Mouse (Mus musculus) stomach, embryonic 14.5 days (tissue): ENCODE measurements around the gene Cept1. TPM values are rescaled to one million over a fixed set of nuclear protein-coding genes. Genes with fewer than 3 reads are reported as not detected.
"Not testable (repeated sequence)": the region's sequence is repeated elsewhere in the genome, so short reads cannot be mapped to it uniquely, and the experiment has no call there.

Experiments
- ATAC-seq: fragments of 200-750 bp; cut with Nextera tagmentation; 2 replicates; pipeline ENCODE4 v1.8.0; 2017; ENCODE audit warnings: low read depth, moderate TSS enrichment; ENCODE audit not compliant: insufficient number of reproducible peaks, insufficient read depth, low FRiP score
- H3K27ac ChIP-seq: fragments of 300-500 bp; sonication (generic); 2 replicates; pipeline ENCODE4 v1.5.1; 2014; ENCODE audit warnings: mild to moderate bottlenecking, low read length, moderate library complexity, mixed read lengths
- H3K27me3 ChIP-seq: fragments of 300-500 bp; sonication (generic); 2 replicates; pipeline ENCODE4 v1.6.1; 2014; ENCODE audit warnings: low read length, control low read depth, mixed read lengths; ENCODE audit not compliant: control insufficient read depth, insufficient read depth
- H3K36me3 ChIP-seq: fragments of 300-500 bp; sonication (generic); 2 replicates; pipeline ENCODE4 v1.6.1; 2014; ENCODE audit warnings: mild to moderate bottlenecking, control low read depth, low read length, moderate library complexity, mixed read lengths; ENCODE audit not compliant: control insufficient read depth, insufficient read depth
- H3K4me1 ChIP-seq: fragments of 300-500 bp; sonication (generic); 2 replicates; pipeline ENCODE4 v1.6.1; 2014; ENCODE audit warnings: low read length, control low read depth, mixed read lengths; ENCODE audit not compliant: control insufficient read depth, insufficient read depth
- H3K4me2 ChIP-seq: fragments of 300-500 bp; sonication (generic); replicated peaks from 2 replicates; pipeline ENCODE4 v1.6.1; 2014; ENCODE audit warnings: low read depth, low read length, control low read depth
- H3K4me3 ChIP-seq: fragments of 300-500 bp; sonication (generic); 2 replicates; pipeline ENCODE4 v1.5.1; 2014; ENCODE audit warnings: low read depth, low read length, control low read depth
- H3K9ac ChIP-seq: fragments of 300-500 bp; sonication (generic); replicated peaks from 2 replicates; pipeline ENCODE4 v1.6.1; 2014; ENCODE audit warnings: low read depth, mild to moderate bottlenecking, control low read depth, low read length, moderate library complexity, mixed read lengths
- H3K9me3 ChIP-seq: fragments of 300-500 bp; sonication (generic); 2 replicates; pipeline ENCODE4 v1.6.1; 2016; ENCODE audit warnings: low read depth, low read length, control low read depth; ENCODE audit not compliant: control insufficient read depth
- WGBS: fragments of 180-500 bp; shearing (Covaris S2); extraction: QIAGEN DNeasy Blood & Tissue Kit; methylation state at CpG from one replicate; pipeline ENCODE4 v1.1.7; 2014; 5-methylcytosine and 5-hydroxymethylcytosine counted together
- polyA plus RNA-seq: library from polyadenylated mRNA; unstranded; fragments of >200 nt; fragmentation: Nextera tagmentation; extraction: Ambion mirVana; gene quantifications from 2 replicates; pipeline ENCODE4 v1.2.1, GENCODE M21; 2014

The Cept1 gene
- polyA plus RNA-seq: 65.1 and 69.5 TPM in 2 replicates

- H3K27me3 ChIP-seq: no peaks in the 10 kb centered on the region
These were observed at the start of gene Cept1, which contains the start of gene Dram2 for GRCm38 (mm10) chr3:106547171-106547923. TSS of gene Cept1 (minus strand) at chr3:106547802. TSS of gene Dram2 (plus strand) at chr3:106547798.

DNA sequence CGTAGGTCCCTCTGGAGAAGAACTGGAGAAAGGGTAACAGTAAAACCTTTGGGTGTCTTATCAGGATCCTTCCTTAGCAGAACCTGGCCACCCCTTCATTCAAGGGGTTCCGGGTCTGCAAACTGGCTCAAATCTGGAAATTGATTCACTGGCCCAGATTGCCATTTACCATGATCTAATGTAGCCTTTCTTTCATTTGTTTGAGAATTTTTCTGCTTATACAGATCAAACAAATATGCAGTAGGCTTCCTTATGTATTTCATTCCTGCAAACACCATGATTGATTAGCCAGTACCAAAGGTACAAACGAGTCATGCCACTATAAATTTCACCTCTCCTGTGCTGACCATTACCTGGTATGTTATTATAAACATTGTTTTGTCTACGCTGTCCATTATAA, 46.0 kb upstream of the Cept1 start:
- H3K27me3 ChIP-seq, H3K9me3 ChIP-seq, H3K9ac ChIP-seq, H3K4me3 ChIP-seq, H3K27ac ChIP-seq, H3K36me3 ChIP-seq, H3K4me2 ChIP-seq, ATAC-seq, H3K4me1 ChIP-seq: not testable (repeated sequence)
- 76% methylated on average over 4 of the region's 4 CpGs for WGBS

More at GRCm38 (mm10) chr3:106547171-106547923, at the start of gene Cept1, which contains the start of gene Dram2:
- Histone ChIP-seq H3K9me3 (no peaks in the 10 kb centered on the region), H3K36me3 (peaks cover 3% of the 10 kb centered on the region; the same call in 1 of the 2 replicates), H3K4me1 (0 out of 2 replicates have a peak, but pooled peaks cover 7% of the 10 kb centered on the region), H3K4me3 (peak within 1 kb of the TSS; percentile 91), H3K4me2 (peak within 1 kb of the TSS; percentile 61), H3K9ac (peak within 1 kb of the TSS; percentile 90), H3K27ac (peak within 1 kb of the TSS; percentile 97)
- ATAC-seq: peak; percentile 95
- under 1% methylated on average over 63 of the region's 63 CpGs for WGBS

GRCm38 (mm10) chr3:106579296-106579695, 31.7 kb upstream of the Cept1 start:
- H3K36me3 ChIP-seq: no peaks in the 10 kb centered on the region
- no peak for ATAC-seq
- H3K4me3 ChIP-seq: no peak overlapping the region
- H3K27me3 ChIP-seq: no peaks in the 10 kb centered on the region
- no peak overlapping the region for H3K27ac ChIP-seq
- H3K9me3 ChIP-seq: no peaks in the 10 kb centered on the region
- H3K4me2 ChIP-seq: no peak overlapping the region
- H3K4me1 ChIP-seq: no peaks in the 10 kb centered on the region
- 95% methylated on average over 2 of the region's 2 CpGs for WGBS
- no peak overlapping the region for H3K9ac ChIP-seq

DNA sequence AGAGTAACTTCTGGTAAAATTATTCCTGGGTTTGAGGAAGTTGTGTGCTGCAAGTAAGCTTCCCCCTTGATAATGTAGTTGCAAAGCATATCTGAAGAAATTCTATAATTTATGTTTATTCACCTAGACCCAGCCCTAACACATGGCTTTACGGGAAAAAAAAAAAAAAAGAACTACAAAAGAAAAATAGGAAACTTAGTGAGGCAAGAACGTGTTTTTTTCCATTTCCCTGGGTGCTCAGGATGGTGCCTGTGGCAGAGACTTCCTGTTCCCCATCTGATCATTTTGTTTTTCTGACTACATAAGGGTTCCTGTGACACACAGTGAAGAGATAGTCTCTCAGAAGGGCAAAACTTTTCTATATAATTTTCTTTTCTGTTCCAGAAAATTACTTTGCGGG, 25.6 kb upstream of the Cept1 start:
- no peak overlapping the region for H3K4me2 ChIP-seq
- H3K36me3 ChIP-seq: no peaks in the 10 kb centered on the region
- no peak overlapping the region for H3K27ac ChIP-seq
- WGBS: 86% methylated on average over 3 of the region's 3 CpGs
- H3K9me3 ChIP-seq: no peaks in the 10 kb centered on the region
- no peak overlapping the region for H3K9ac ChIP-seq
- no peak for ATAC-seq
- no peaks in the 10 kb centered on the region for H3K27me3 ChIP-seq
- H3K4me3 ChIP-seq: no peak overlapping the region
- no peaks in the 10 kb centered on the region for H3K4me1 ChIP-seq

- no peak overlapping the region for H3K4me3 ChIP-seq
- H3K9ac ChIP-seq: no peak overlapping the region
- no peaks in the 10 kb centered on the region for H3K4me1 ChIP-seq
- no peak overlapping the region for H3K27ac ChIP-seq
- WGBS: 89% methylated on average over 3 of the region's 3 CpGs
- no peaks in the 10 kb centered on the region for H3K36me3 ChIP-seq
- no peaks in the 10 kb centered on the region for H3K27me3 ChIP-seq
- ATAC-seq: no peak
- no peaks in the 10 kb centered on the region for H3K9me3 ChIP-seq
- no peak overlapping the region for H3K4me2 ChIP-seq
These were observed 18.3 kb upstream of the Cept1 start for GRCm38 (mm10) chr3:106565876-106566275.

GRCm38 (mm10) chr3:106558271-106558670, 10.7 kb upstream of the Cept1 start:
- no peak overlapping the region for H3K27ac ChIP-seq
- no peak overlapping the region for H3K9ac ChIP-seq
- H3K27me3 ChIP-seq: no peaks in the 10 kb centered on the region
- no peaks in the 10 kb centered on the region for H3K4me1 ChIP-seq
- H3K36me3 ChIP-seq: peaks cover 21% of the 10 kb centered on the region; the same call in 1 of the 2 replicates
- no peak for ATAC-seq
- H3K9me3 ChIP-seq: no peaks in the 10 kb centered on the region
- H3K4me2 ChIP-seq: no peak overlapping the region
- no peak overlapping the region for H3K4me3 ChIP-seq

DNA sequence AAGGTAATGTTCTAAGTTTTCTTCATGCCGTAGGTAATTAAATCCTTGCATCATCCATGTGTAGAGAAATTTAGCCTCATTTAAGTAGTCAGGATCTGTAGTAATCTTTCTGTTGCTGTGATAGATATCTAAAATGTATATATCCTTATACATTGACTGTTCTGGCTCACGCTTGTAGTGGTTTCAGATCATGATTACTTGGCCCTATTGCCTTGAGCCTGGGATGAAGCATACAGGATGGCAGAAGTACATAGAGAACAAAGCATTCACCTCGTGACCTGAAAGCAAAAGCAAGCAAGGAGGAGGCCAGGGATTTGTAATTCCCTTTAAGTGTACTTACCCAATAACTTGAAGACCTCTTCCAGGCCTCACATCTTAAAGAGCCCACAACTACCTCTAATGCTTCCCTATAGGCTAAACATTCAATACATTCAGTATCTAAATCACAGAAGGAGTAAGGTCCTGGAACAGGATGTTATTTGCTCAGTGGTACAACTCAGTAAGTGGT, 8.2 kb upstream of the Cept1 start:
- H3K9ac ChIP-seq: no peak overlapping the region
- H3K4me1 ChIP-seq: no peaks in the 10 kb centered on the region
- 84% methylated on average over 3 of the region's 3 CpGs for WGBS
- no peaks in the 10 kb centered on the region for H3K9me3 ChIP-seq
- no peak overlapping the region for H3K27ac ChIP-seq
- no peaks in the 10 kb centered on the region for H3K27me3 ChIP-seq
- no peak for ATAC-seq
- peaks cover 28% of the 10 kb centered on the region; the same call in 1 of the 2 replicates for H3K36me3 ChIP-seq
- no peak overlapping the region for H3K4me3 ChIP-seq
- no peak overlapping the region for H3K4me2 ChIP-seq

- H3K9me3 ChIP-seq: no peaks in the 10 kb centered on the region
- 90% methylated on average over 5 of the region's 5 CpGs for WGBS
- H3K9ac ChIP-seq: no peak overlapping the region
- H3K36me3 ChIP-seq: peaks cover 28% of the 10 kb centered on the region; the same call in 1 of the 2 replicates
- no peak overlapping the region for H3K4me3 ChIP-seq
- no peaks in the 10 kb centered on the region for H3K27me3 ChIP-seq
- no peak overlapping the region for H3K27ac ChIP-seq
- no peak for ATAC-seq
- H3K4me2 ChIP-seq: no peak overlapping the region
- H3K4me1 ChIP-seq: 0 out of 2 replicates have a peak, but pooled peaks cover 3% of the 10 kb centered on the region
These were observed 5.8 kb upstream of the Cept1 start for GRCm38 (mm10) chr3:106553411-106553810.
